Mouse (Mus musculus): ENCODE measurements at regions not wholly inside any gene's neighbourhood (a gene's known extent, or its start where the extent isn't known, plus 50 kb on each side); places are given as distances from the start of the nearest gene placed in this dataset.

GRCm38 (mm10) chr7:73138861-73139493 is 236.3 kb upstream of the Rgma start:
- TF ChIP-seq CTCF (IDR thresholded peaks at IDR 0.05; ENCODE audit: extremely low read depth, insufficient read length, insufficient replicate concordance, low read depth, low read length) (no peak), POLR2A (IDR thresholded peaks at IDR 0.05; ENCODE audit: low read depth, low read length) (no peak)
